Mouse (Mus musculus) embryonic fibroblast, embryonic 13.5 days (primary cell): Measurements from ENCODE around the gene Rab3ip.

Experiments
- CTCF ChIP-seq: IDR thresholded peaks from 2 replicates; pipeline ENCODE4 v1.5.1; 2011; ENCODE audit warnings: mild to moderate bottlenecking, control low read depth, low read length, moderate library complexity, borderline replicate concordance; ENCODE audit not compliant: insufficient read depth
- POLR2A ChIP-seq: IDR thresholded peaks from 2 replicates; pipeline ENCODE4 v1.6.1; 2011; ENCODE audit warnings: low read depth, mild to moderate bottlenecking, control low read depth, low read length, moderate library complexity

DNA sequence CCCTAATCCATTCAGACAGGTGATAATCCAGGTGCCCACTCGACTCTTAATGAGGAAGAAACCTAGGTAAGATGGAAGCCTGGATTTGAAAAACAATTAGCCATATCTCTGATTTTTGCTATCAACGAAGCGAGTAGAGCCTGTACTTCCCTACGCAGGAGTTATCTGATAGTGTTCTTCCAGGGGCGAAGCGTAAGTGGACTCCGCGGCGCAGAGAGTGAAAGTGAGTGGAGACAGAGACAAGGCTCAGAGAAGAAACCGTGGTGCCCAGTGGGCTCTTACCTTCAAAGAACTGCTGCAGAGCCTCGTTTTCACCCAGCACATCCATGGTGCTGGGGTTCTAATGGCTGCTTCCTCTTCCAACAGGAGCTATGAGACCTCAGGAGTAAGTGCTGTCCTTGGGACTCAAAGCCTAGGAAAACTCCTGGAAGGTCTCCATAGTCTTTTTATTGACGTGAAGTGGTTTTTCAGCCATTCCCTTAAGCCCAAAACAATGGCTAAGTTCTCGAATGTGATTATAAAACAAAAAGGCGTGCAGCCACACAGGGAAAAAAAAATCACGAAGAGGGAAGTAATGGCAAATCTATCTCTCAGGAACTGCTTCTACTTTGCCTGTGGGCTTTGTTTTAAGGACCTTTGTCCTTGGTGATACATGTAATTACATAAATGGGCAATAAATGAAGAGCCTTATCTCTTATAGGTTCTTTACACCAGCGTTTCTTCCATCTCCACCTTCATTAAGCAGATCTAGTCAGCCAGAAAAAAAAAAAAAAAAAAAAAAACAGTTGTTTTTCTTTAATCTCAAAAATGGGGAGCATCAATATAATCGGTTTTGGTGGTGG, 54.0 kb downstream of the Rab3ip start, which contains the start of gene Myrfl:
- TF ChIP-seq CTCF = no peak
- no peak for TF ChIP-seq POLR2A
